Mouse (Mus musculus) kidney, adult 2 months (tissue): ENCODE results near the gene Ahctf1. TPM values are rescaled to one million over a fixed set of nuclear protein-coding genes. Genes with fewer than 3 reads are reported as not detected.

Source experiments
- DNase-seq: peaks from one replicate; pipeline ENCODE4 v3.0.0; 2021
- H3K27ac ChIP-seq: fragments of 200-500 bp; 2 replicates; pipeline ENCODE4 v1.5.1; 2012; ENCODE audit warnings: low read depth, low read length, control low read depth, inconsistent platforms; ENCODE audit not compliant: insufficient read depth
- H3K27me3 ChIP-seq: fragments of 200-500 bp; replicated peaks from 2 replicates; pipeline ENCODE4 v1.6.1; 2012; ENCODE audit warnings: mild to moderate bottlenecking, moderate library complexity, low read length, inconsistent platforms; ENCODE audit not compliant: control insufficient read depth, insufficient read depth
- H3K36me3 ChIP-seq: fragments of 200-500 bp; 2 replicates; pipeline ENCODE4 v1.6.1; 2012; ENCODE audit warnings: mild to moderate bottlenecking, moderate library complexity, low read length, inconsistent platforms; ENCODE audit not compliant: control insufficient read depth, insufficient read depth
- H3K4me1 ChIP-seq: fragments of 200-500 bp; 2 replicates; pipeline ENCODE4 v1.6.1; 2011; ENCODE audit warnings: low read length; ENCODE audit not compliant: control insufficient read depth, insufficient read depth
- H3K4me3 ChIP-seq: fragments of 200-500 bp; 2 replicates; pipeline ENCODE4 v1.5.1; 2011; ENCODE audit warnings: mild to moderate bottlenecking, low read depth, low read length, control low read depth; ENCODE audit not compliant: insufficient read depth
- CTCF ChIP-seq: fragments of 200-500 bp; conservative IDR thresholded peaks from 2 replicates; pipeline ENCODE4 v1.5.1; 2011; ENCODE audit warnings: low read depth, mild to moderate bottlenecking, control low read depth, low read length, moderate library complexity, mixed read lengths; ENCODE audit not compliant: insufficient read depth, insufficient read length
- POLR2A ChIP-seq: fragments of 200-500 bp; IDR thresholded peaks from one replicate; pipeline ENCODE4 v1.6.1; 2011; ENCODE audit warnings: low read depth, low read length, control low read depth
- WGBS: fragments of 180-500 bp; shearing (Covaris S2); methylation state at CpG from one replicate; pipeline ENCODE4 v1.1.7; 2018; 5-methylcytosine and 5-hydroxymethylcytosine counted together
- polyA plus RNA-seq: library from polyadenylated mRNA; depleted of rRNA; stranded (reverse); fragments of >200 nt; gene quantifications from 2 replicates; pipeline ENCODE4 v1.2.3, GENCODE M21; 2012; rRNA removed

The Ahctf1 gene
- polyA plus RNA-seq = 6.3 and 6.4 TPM in 2 replicates

DNA sequence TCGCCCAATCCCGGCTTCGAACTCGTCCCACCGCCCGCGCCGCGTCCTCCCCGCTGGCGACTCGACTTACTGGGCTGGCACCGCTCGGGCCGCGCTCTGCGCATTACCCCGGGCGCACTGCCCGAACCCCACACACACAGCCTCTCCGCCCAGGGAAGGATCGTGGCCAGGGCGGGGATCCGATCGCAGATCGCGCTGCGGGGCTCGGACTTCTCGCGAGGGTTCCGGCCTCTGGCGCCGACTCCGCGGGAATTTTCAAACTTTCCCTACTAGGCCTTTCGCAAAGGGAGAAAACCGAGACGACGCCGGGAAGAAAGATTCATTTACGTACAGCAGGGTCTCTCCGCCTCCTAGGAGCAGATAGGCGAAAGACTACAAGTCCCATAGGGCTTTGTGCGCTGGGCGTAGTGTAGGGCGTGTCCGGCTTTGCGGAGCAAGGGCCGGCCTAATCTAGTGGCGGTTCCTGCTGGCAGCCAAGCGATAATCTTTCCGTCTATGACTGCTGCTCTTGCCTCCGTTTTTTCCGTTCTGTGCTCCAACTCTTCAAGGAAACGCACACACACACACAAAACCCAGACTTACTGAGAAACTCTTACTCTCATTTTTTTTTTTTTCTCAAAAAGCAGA is at the start of gene Ahctf1:
Ahctf1 (minus strand) TSS at position 168 of the 627 bp plus-strand sequence.
- H3K27ac ChIP-seq = peak within 1 kb of the TSS; percentile 93
- TF ChIP-seq CTCF (peak; percentile 29; the same call in 1 of the 2 replicates), POLR2A (peak; percentile 96)
- DNase-seq = peak; percentile 99
- peak within 1 kb of the TSS; percentile 84 for H3K4me3 ChIP-seq
- peaks cover 17% of the 10 kb centered on the region; the same call in 1 of the 2 replicates for H3K4me1 ChIP-seq
- H3K36me3 ChIP-seq = peaks cover 3% of the 10 kb centered on the region; the same call in 1 of the 2 replicates
- 1% methylated on average over 56 of the region's 56 CpGs for WGBS
- H3K27me3 ChIP-seq = no peaks in the 10 kb centered on the region

DNA sequence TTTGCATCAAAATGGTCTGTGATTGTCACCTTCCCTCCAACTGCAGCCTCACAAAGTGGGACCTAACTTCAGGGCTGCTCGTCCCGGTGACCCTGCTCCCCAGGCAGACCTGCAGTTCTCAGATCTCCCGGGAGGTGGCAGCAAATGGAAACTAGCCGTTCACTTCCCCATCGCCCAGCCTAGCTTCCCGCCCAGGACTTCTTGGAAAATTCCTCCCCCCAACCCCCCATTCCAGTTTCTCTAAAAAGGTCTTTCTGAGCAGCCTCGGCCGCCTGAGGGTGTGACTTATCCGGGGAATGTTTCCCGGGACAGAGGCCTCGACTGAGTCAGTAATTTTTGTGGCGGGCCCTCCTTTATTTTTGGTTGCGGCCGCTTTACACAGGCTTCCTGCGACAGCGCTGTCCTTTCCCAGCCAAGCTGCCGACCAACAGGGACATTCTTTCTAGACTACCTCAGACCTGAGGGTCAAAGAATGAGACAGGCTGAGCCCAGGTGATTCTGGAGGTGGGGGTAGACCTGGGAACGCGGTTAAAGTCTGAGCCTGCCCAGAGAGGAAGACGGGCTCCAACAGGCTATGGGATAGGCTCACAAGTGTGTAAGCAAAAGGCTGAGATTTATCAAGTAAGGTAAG is 44.4 kb upstream of the Ahctf1 start:
- H3K4me1 ChIP-seq = peaks cover 5% of the 10 kb centered on the region; the same call in 1 of the 2 replicates
- peak; percentile 89 for DNase-seq
- H3K27me3 ChIP-seq = no peaks in the 10 kb centered on the region
- TF ChIP-seq POLR2A = no peak
- TF ChIP-seq CTCF = peak; percentile 84
- peak overlapping the region; percentile 48 for H3K4me3 ChIP-seq
- no peaks in the 10 kb centered on the region for H3K36me3 ChIP-seq
- H3K27ac ChIP-seq = peak overlapping the region; percentile 61
- 2% methylated on average over 20 of the region's 20 CpGs for WGBS

DNA sequence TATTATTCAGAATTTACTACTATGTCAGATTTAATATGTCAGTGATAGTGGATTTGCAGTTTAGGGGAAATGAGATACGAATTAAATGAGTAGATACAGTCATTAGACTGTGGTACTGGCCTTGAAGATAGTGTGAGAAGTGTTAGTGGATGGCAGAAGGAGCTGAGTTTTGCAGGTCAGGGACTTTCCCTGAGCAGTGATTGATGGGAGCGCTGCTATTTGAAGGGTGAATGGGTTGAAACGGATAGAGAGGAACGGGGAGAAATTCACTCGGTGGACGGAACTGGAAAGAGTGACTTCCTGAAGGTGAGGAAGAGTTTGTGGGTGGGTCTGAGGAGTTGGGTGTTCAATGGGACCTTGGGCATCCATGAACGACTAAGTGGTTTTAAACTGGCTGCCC is 43.7 kb upstream of the Ahctf1 start:
- TF ChIP-seq POLR2A = no peak
- TF ChIP-seq CTCF = no peak
- 36% methylated on average over 7 of the region's 7 CpGs for WGBS
- Histone ChIP-seq H3K4me1 (peaks cover 5% of the 10 kb centered on the region; the same call in 1 of the 2 replicates), H3K27ac (no peak overlapping the region), H3K36me3 (no peaks in the 10 kb centered on the region), H3K4me3 (no peak overlapping the region), H3K27me3 (no peaks in the 10 kb centered on the region)
- no peak for DNase-seq

DNA sequence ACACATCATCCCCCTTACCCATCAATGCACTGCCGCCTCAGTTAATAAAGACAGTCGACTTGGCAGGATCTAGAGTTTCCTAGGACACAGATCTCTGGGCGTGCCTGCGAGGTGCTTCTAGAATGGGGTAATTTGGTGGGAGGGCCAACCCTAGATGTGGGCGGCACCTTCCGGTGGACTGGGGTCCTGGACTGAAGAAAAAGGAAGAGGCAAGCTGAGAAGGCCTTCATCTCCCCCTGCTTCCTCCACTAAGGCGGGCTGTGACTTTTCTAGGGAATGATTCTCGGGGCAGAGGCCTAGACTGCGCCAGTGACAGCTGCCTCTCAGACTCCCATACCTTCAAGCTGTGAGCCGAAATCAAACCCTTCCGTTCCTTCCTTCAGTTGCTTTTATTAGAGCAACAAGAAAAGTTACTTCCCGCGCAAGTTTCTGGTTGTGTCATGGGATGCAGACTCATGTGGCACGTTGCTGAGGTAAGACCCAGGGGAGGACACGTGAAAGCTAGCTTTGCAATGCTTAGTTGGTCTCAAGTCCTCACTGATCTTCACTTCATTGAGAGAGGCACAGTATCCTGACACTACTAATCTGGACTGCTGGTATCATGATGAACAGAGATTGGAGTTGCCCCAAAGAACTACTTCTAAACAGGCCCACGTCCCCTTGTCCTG is 42.5 kb upstream of the Ahctf1 start:
- Histone ChIP-seq H3K36me3 (no peaks in the 10 kb centered on the region), H3K27me3 (no peaks in the 10 kb centered on the region), H3K4me1 (peaks cover 5% of the 10 kb centered on the region; the same call in 1 of the 2 replicates), H3K27ac (no peak overlapping the region), H3K4me3 (no peak overlapping the region)
- TF ChIP-seq POLR2A = no peak
- TF ChIP-seq CTCF = no peak
- 92% methylated on average over 16 of the region's 16 CpGs for WGBS
- no peak for DNase-seq

DNA sequence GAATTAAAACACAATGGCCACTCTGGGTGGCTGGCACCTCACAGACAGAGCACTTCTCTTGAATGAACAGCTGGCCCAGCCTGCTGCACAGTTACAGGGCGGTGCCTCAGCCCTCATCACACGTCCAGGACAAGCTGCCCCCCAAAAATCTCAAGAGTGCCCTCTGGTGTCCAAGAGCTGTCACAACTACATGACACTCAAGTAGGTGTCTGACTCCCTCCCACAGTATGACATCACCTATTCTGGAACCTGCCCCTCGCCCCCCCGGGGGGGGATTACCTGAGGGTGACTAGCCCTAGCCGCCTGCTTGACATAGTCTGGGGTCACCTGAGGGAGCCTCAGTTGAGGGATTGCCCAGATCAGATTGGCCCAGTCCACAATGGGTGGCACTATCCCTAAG is 41.4 kb upstream of the Ahctf1 start:
- DNase-seq = peak; percentile 81
- 16% methylated on average over 5 of the region's 5 CpGs for WGBS
- H3K4me3 ChIP-seq = no peak overlapping the region
- H3K27ac ChIP-seq = no peak overlapping the region
- H3K4me1 ChIP-seq = peaks cover 5% of the 10 kb centered on the region; the same call in 1 of the 2 replicates
- H3K36me3 ChIP-seq = no peaks in the 10 kb centered on the region
- TF ChIP-seq CTCF = peak; percentile 88
- no peak for TF ChIP-seq POLR2A
- no peaks in the 10 kb centered on the region for H3K27me3 ChIP-seq

DNA sequence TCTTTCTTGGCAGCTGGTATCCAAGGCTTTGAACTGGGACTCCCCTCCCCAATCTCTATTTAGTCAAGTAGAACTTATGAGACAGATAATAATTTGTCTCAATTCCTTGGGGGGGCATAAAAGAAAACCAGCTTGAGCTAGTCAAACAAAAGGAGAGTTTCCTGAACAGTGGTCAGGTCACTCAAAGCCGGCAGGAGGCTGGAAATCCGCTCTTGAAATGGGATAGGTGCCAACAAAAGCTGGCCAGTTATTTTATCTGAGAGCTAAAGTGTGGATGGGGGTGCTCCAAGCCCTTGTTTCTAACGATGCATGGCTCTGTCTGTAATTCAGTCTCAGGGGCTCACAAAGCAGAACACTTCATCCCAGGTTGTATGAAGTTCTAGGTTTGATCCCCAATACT is 40.5 kb upstream of the Ahctf1 start:
- TF ChIP-seq POLR2A (no peak), CTCF (no peak)
- 20% methylated on average over 3 of the region's 3 CpGs for WGBS
- H3K36me3 ChIP-seq = no peaks in the 10 kb centered on the region
- H3K4me3 ChIP-seq = no peak overlapping the region
- H3K4me1 ChIP-seq = peaks cover 5% of the 10 kb centered on the region; the same call in 1 of the 2 replicates
- no peaks in the 10 kb centered on the region for H3K27me3 ChIP-seq
- DNase-seq = peak; percentile 22
- H3K27ac ChIP-seq = no peak overlapping the region

DNA sequence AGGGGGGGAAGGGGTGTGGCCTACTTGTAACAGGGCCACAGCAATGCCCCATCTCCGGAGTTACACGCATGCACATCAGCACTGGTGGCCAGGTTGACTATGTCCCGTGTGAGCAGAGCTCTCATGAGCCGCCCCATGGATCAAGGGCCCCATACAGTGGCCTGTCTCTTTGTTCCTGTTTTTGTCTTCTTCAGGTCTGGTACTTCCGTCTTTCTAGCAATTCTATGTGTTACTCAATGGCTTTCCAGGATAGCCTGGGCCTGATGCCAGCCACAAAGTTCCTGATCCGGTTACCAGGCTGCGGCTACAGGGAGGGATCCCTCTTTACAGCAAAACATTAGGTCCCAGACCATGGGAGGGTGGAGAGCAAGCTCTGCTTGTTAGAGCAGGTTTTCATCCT is 39.1 kb upstream of the Ahctf1 start:
- Histone ChIP-seq H3K36me3 (no peaks in the 10 kb centered on the region), H3K27me3 (no peaks in the 10 kb centered on the region), H3K27ac (no peak overlapping the region), H3K4me1 (no peaks in the 10 kb centered on the region; the same call in 1 of the 2 replicates), H3K4me3 (no peak overlapping the region)
- no peak for TF ChIP-seq POLR2A
- TF ChIP-seq CTCF = no peak
- DNase-seq = peak; percentile 31
- WGBS = 64% methylated on average over 7 of the region's 7 CpGs
